Mouse (Mus musculus) neural tube, embryonic 12.5 days (tissue): ENCODE measurements around the gene H2afb3. TPM values are rescaled to one million over a fixed set of nuclear protein-coding genes. Genes with fewer than 3 reads are reported as not detected.
"Not testable (repeated sequence)": the region's sequence is repeated elsewhere in the genome, so short reads cannot be mapped to it uniquely, and the experiment has no call there.

ENCODE experiments used
- ATAC-seq: fragments of 200-750 bp; cut with Nextera tagmentation; 2 replicates; pipeline ENCODE4 v1.8.0; 2017; ENCODE audit warnings: low read depth, mild to moderate bottlenecking, moderate TSS enrichment, moderate library complexity; ENCODE audit not compliant: low FRiP score
- H3K27ac ChIP-seq: fragments of 300-500 bp; sonication (generic); 2 replicates; pipeline ENCODE4 v1.5.1; 2016
- H3K27me3 ChIP-seq: fragments of 300-500 bp; sonication (generic); replicated peaks from 2 replicates; pipeline ENCODE4 v1.6.1; 2016; ENCODE audit warnings: mild to moderate bottlenecking
- H3K36me3 ChIP-seq: fragments of 300-500 bp; sonication (generic); 2 replicates; pipeline ENCODE4 v1.6.1; 2016; ENCODE audit warnings: mild to moderate bottlenecking
- H3K4me1 ChIP-seq: fragments of 300-500 bp; sonication (generic); 2 replicates; pipeline ENCODE4 v1.6.1; 2016
- H3K4me2 ChIP-seq: fragments of 300-500 bp; sonication (generic); replicated peaks from 2 replicates; pipeline ENCODE4 v1.6.1; 2016; ENCODE audit warnings: mild to moderate bottlenecking
- H3K4me3 ChIP-seq: fragments of 300-500 bp; sonication (generic); 2 replicates; pipeline ENCODE4 v1.5.1; 2016
- H3K9ac ChIP-seq: fragments of 300-500 bp; sonication (generic); 2 replicates; pipeline ENCODE4 v1.6.1; 2016; ENCODE audit warnings: mild to moderate bottlenecking
- H3K9me3 ChIP-seq: fragments of 300-500 bp; sonication (generic); 2 replicates; pipeline ENCODE4 v1.6.1; 2016; ENCODE audit warnings: mild to moderate bottlenecking
- WGBS: fragments of 180-500 bp; shearing (Covaris S2); methylation state at CpG from one replicate; pipeline ENCODE4 v1.1.7; 2016; 5-methylcytosine and 5-hydroxymethylcytosine counted together
- polyA plus RNA-seq: library from polyadenylated mRNA; unstranded; fragments of >200 nt; fragmentation: Nextera tagmentation; extraction: Ambion mirVana; gene quantifications from 2 replicates; pipeline ENCODE4 v1.2.1, GENCODE M21; 2016

H2afb3 gene
- not detected in 2 replicates for polyA plus RNA-seq

DNA sequence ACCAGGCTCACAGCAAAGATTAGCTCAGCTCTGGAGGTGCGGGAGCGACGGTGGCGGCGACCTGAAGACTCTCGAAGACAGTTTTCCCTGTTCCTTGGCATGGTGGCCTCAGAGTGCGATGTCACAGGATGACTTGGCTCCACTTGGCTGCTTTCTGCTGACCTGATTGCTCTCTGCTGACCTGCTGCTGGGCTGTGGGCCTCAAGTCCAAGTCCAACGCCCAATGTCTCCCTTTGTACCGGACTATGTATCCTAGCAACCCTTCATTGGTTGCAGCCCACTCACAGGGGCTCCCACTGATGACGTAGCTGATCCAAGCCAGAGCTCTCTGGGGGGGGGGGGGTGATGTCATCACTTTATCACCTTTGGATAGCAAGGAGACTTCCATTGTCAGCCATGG, at the start of gene H2afb3:
Gene H2afb3 (minus strand): TSS at position 101 of the 400 bp plus-strand sequence.
- not testable (repeated sequence) for H3K4me3 ChIP-seq, H3K9me3 ChIP-seq, ATAC-seq, H3K27ac ChIP-seq, H3K36me3 ChIP-seq, H3K4me2 ChIP-seq, H3K27me3 ChIP-seq, H3K9ac ChIP-seq, H3K4me1 ChIP-seq
- WGBS: 74% methylated on average over 9 of the region's 10 CpGs

DNA sequence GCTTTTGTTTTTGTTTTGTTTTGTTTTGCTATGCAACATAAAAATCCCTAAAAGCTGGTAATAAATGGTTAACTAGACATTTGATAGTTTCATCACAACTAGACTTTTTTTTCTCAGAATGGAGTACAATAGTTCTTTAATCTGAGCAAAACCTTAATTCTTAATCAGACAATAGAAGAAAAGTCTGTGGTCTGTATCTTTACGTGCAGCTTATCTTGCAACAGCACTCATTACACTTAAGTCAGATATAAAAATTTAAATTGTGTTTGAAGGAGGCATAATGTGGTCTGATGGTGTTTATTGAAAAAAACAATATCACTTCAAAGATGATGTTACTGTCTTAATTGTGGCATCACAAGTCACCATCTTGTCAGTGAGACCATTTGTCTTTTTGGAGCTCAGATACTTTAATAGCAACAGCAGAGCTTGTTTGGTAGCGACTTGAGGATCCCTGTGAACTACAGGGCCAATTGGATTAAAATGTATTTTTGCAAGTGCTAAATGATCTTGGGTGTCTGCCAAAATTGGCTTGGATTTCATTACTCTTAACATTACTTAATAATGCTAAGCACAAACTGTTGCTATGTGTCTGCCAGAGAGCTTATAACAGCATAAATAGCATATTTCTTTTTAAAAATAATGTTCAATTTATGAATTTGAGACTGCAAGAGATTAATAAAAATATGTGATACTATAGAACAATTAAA, 11.3 kb downstream of the H2afb3 start:
- Histone ChIP-seq H3K36me3 (no peaks in the 10 kb centered on the region), H3K27ac (no peak overlapping the region), H3K4me1 (no peaks in the 10 kb centered on the region), H3K4me2 (no peak overlapping the region), H3K27me3 (no peaks in the 10 kb centered on the region), H3K9me3 (no peaks in the 10 kb centered on the region), H3K4me3 (no peak overlapping the region), H3K9ac (no peak overlapping the region)
- no peak for ATAC-seq
- WGBS: 74% methylated on average over 2 of the region's 2 CpGs

DNA sequence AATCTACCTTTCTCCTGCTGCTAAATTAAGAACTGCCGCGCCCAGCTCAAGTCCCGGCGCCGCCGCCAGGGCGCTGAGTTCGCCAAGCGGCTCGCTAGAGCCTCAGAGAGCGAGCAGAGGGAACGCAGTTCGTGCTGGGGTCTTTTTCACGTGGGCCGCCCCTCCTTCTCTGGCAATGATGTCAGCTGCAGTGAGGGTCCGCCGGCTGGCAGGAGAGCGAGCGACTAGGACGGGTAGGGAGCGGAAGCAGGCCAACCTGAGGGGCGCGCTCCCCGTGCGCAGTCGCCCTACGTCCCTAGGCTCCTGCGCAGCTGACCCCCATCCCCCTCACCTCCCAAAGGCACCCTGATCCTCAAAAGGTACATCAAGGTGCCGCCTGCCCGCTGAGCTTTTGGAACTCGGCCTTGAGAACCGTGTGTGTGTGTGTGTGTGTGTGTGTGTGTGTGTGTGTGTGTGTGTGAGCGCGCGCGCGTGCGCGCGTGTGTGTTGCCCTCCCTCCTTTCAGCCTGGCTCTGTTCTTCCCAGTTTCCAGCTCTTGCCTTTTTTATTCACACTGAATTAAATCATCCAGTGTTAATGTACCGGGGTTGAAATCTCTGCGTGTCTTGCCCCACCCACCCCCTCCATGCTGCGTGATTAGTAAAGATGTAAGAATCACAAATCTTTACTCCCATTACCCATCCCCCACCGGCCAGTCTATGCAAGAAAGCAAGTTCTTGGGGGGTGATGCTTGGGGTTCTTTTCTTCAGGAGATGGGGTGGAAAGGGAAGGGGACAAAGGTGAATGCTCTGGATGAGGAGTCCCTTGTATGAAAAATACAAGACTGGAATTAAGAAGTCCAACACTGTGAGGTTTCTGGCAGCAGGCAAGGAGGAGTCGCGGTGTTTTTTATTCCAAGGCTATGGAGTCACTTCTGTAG, 19.8 kb downstream of the H2afb3 start:
- peak overlapping the region; percentile 42 for H3K4me3 ChIP-seq
- H3K9ac ChIP-seq: peak overlapping the region; percentile 42; the same call in 1 of the 2 replicates
- peaks cover 3% of the 10 kb centered on the region; the same call in 1 of the 2 replicates for H3K4me1 ChIP-seq
- 4% methylated on average over 37 of the region's 46 CpGs for WGBS
- H3K36me3 ChIP-seq: no peaks in the 10 kb centered on the region
- H3K4me2 ChIP-seq: peak overlapping the region; percentile 66
- ATAC-seq: peak; percentile 87
- no peaks in the 10 kb centered on the region for H3K9me3 ChIP-seq
- no peaks in the 10 kb centered on the region for H3K27me3 ChIP-seq
- no peak overlapping the region for H3K27ac ChIP-seq

- Histone ChIP-seq H3K9me3 (no peaks in the 10 kb centered on the region), H3K27ac (no peak overlapping the region), H3K4me2 (peak overlapping the region; percentile 66), H3K4me1 (peaks cover 3% of the 10 kb centered on the region; the same call in 1 of the 2 replicates), H3K36me3 (no peaks in the 10 kb centered on the region), H3K9ac (no peak overlapping the region), H3K4me3 (peak overlapping the region; percentile 15; the same call in 1 of the 2 replicates), H3K27me3 (no peaks in the 10 kb centered on the region)
- WGBS: 9% methylated on average over 13 of the region's 13 CpGs
- no peak for ATAC-seq
Measured at GRCm38 (mm10) chrX:120291696-120292095, 21.2 kb downstream of the H2afb3 start.

DNA sequence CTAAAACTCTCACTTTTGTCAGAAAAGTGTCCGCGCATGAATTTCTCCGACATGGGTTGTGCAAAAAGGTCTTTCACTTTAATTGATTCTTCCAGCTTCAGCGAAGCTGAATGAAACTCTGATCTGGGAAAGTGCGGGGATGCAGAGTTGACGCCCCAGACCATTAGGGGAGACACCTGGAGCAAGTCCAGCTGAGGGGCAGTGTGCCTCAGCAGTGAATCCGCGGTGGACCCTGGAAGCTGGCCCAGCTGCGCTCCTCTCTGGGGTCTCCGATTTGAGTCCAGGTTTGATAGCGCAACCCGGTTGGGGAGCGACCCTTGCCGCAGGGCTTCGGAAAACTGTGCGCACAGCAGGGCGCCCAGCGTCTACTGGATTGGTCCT, 22.0 kb downstream of the H2afb3 start:
- Histone ChIP-seq H3K27me3 (no peaks in the 10 kb centered on the region), H3K4me3 (peak overlapping the region; percentile 42), H3K36me3 (no peaks in the 10 kb centered on the region), H3K4me2 (peak overlapping the region; percentile 66), H3K9me3 (no peaks in the 10 kb centered on the region), H3K27ac (no peak overlapping the region), H3K4me1 (peaks cover 3% of the 10 kb centered on the region; the same call in 1 of the 2 replicates), H3K9ac (no peak overlapping the region)
- 7% methylated on average over 18 of the region's 18 CpGs for WGBS
- ATAC-seq: no peak

DNA sequence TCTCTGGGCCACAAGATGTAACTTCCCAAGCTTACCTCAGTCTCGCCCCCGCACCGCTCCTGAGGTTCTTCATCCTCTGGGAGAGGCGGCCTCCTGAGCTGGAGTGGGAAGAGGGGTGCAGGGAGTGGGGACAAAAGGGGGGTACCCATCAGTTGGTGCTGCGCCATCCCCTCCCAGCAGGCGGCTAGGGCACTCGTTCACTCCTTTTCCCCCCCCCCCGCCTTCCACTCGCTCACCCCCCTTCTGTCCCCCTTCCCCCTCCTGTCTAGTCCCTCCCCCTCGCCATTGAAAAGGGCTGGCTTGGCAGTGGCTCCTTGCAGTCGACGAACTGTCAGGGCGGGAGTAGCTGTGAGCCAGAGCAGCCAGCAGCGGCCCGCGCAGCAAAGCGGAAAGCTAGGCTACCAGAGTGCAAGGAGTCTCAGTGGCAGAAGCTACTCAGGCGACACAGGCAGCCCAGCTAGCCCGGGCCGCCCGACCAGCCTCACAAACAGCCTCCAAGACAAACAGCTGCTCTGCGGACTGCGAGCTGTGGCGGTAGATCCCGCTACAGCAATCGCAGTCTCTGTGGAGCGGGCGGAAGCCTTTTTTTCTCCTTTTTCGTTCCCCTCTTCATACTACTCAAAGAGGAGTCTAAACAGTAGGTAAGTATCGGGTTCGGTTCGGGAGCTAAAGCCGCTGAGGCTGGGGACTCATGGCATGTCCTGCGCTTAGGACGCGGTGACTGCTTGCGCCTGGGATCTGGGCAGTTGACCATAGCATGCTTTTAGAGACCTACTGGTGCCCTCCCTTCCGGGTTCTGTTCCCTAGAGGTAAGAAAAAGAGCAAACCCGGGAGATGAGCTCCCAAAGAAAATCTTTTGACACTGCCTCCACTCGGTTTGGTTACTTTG, 22.6 kb downstream of the H2afb3 start, which contains the start of gene Pcdh11x:
Gene Pcdh11x (plus strand): TSS at position 249 of the 889 bp plus-strand sequence.
- Histone ChIP-seq H3K4me3 (peak within 1 kb of the TSS; percentile 42), H3K9me3 (no peaks in the 10 kb centered on the region), H3K27me3 (no peaks in the 10 kb centered on the region), H3K4me2 (peak within 1 kb of the TSS; percentile 66), H3K9ac (peak within 1 kb of the TSS; percentile 29; the same call in 1 of the 2 replicates), H3K36me3 (no peaks in the 10 kb centered on the region), H3K27ac (no peak within 1 kb of the TSS), H3K4me1 (peaks cover 3% of the 10 kb centered on the region; the same call in 1 of the 2 replicates)
- 12% methylated on average over 34 of the region's 40 CpGs for WGBS
- peak; percentile 77 for ATAC-seq

DNA sequence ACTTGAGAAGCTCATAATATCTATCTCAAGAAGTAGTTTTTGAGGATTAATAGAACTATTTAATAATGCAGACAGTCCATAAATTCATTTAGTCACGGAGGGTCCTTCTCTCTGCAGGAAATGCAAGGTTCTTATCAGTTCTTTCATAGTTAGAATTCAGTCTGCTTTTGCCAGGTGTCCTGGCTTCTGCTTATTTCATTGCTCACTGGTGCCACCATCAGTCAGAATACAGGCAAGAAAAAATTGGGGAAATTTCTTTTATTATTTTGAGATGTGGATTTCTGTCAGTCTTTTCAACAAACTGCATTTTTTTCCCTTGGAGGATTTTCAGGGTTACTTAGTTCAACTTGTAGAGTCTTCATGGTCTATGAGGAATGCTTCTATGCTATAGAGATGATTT, 25.4 kb downstream of the H2afb3 start:
- no peak overlapping the region for H3K4me2 ChIP-seq
- H3K27ac ChIP-seq: no peak overlapping the region
- WGBS: 17% methylated on average over 1 of the region's 1 CpGs
- H3K4me3 ChIP-seq: no peak overlapping the region
- no peaks in the 10 kb centered on the region for H3K36me3 ChIP-seq
- H3K9ac ChIP-seq: no peak overlapping the region
- H3K27me3 ChIP-seq: no peaks in the 10 kb centered on the region
- peaks cover 3% of the 10 kb centered on the region; the same call in 1 of the 2 replicates for H3K4me1 ChIP-seq
- no peak for ATAC-seq
- H3K9me3 ChIP-seq: no peaks in the 10 kb centered on the region

GRCm38 (mm10) chrX:120285522-120285921, 27.4 kb downstream of the H2afb3 start:
- Histone ChIP-seq H3K9me3 (no peaks in the 10 kb centered on the region), H3K4me1 (no peaks in the 10 kb centered on the region), H3K4me3 (no peak overlapping the region), H3K27ac (no peak overlapping the region), H3K9ac (no peak overlapping the region), H3K4me2 (no peak overlapping the region), H3K27me3 (no peaks in the 10 kb centered on the region), H3K36me3 (no peaks in the 10 kb centered on the region)
- ATAC-seq: no peak

Other genes with a start within 250 kb of the H2afb3 start
- gene Pcdh11x, start 22.8 kb downstream of the H2afb3 start, polyA plus RNA-seq: 11.1 and 11.4 TPM in 2 replicates